Mouse (Mus musculus) olfactory bulb, adult 2 months (tissue): ENCODE measurements at regions not wholly inside any gene's neighbourhood (a gene's known extent, or its start where the extent isn't known, plus 50 kb on each side); places are given as distances from the start of the nearest gene placed in this dataset.

Experiments
- CTCF ChIP-seq: fragments of 200-500 bp; IDR thresholded peaks from 2 replicates; pipeline ENCODE4 v1.5.1; 2012; ENCODE audit warnings: low read depth, mild to moderate bottlenecking, low read length, moderate library complexity; ENCODE audit not compliant: insufficient read depth
- POLR2A ChIP-seq: fragments of 200-500 bp; IDR thresholded peaks from 2 replicates; pipeline ENCODE4 v1.6.1; 2012; ENCODE audit warnings: mild to moderate bottlenecking, low read depth, low read length, moderate library complexity; ENCODE audit not compliant: insufficient read depth

GRCm38 (mm10) chr13:81979289-81979688 is 196.4 kb downstream of the Cetn3 start:
- TF ChIP-seq POLR2A, result no peak
- TF ChIP-seq CTCF, result no peak
